In genomic region chr2:180796008-180796407, GRCm38 (mm10) we compare ENCODE assay signal across 22 mouse cellular contexts. TPM values are rescaled to one million over a fixed set of nuclear protein-coding genes. Genes with fewer than 3 reads are reported as not detected.
DNase-seq lines count a peak whose midpoint lies in the region; ATAC-seq and TF ChIP-seq lines count a peak whose summit lies in the region.
"Had no signal": no experiment of that assay in that cellular context is flagged by ENCODE, and none has a peak within 500 bp of the region (broad histone marks: within the 10 kb centered on the region; RNA-seq: fewer than 3 reads in every experiment).

No protein-coding gene starts in this region.

- H3K27ac ChIP-seq in hindbrain, postnatal 0 days: no peak overlapping the region
- no peak overlapping the region for H3K27ac ChIP-seq in hindbrain, embryonic 14.5 days
- H3K27ac ChIP-seq in midbrain, embryonic 11.5 days (ENCODE audit: low read depth, low read length): no peak overlapping the region; the same call in 1 of the 2 replicates
- no peak overlapping the region for H3K27ac ChIP-seq in midbrain, embryonic 15.5 days
- H3K27ac ChIP-seq: embryonic facial prominence, embryonic 15.5 days; heart, embryonic 13.5 days; liver, embryonic 13.5 days; macrophage; neural tube, embryonic 15.5 days had no signal

- H3K9ac ChIP-seq in hindbrain, postnatal 0 days (replicated peaks; ENCODE audit: low read length): no peak overlapping the region
- H3K9ac ChIP-seq in hindbrain, embryonic 14.5 days: no peak overlapping the region
- H3K9ac ChIP-seq in midbrain, embryonic 11.5 days (ENCODE audit: low read length): peak overlapping the region; percentile 5; the same call in 1 of the 2 replicates
- no peak overlapping the region for H3K9ac ChIP-seq in midbrain, embryonic 15.5 days
- H3K9ac ChIP-seq: embryonic facial prominence, embryonic 15.5 days; heart, embryonic 13.5 days; liver, embryonic 13.5 days; neural tube, embryonic 15.5 days had no signal

- H3K36me3 ChIP-seq in hindbrain, postnatal 0 days (ENCODE audit: insufficient read depth, low read length): no peaks in the 10 kb centered on the region
- no peaks in the 10 kb centered on the region for H3K36me3 ChIP-seq in hindbrain, embryonic 14.5 days (replicated peaks; ENCODE audit: control insufficient read depth, insufficient read depth)
- no peaks in the 10 kb centered on the region for H3K36me3 ChIP-seq in midbrain, embryonic 11.5 days (ENCODE audit: control insufficient read depth, insufficient read depth, low read length)
- H3K36me3 ChIP-seq in midbrain, embryonic 15.5 days (replicated peaks): no peaks in the 10 kb centered on the region
- H3K36me3 ChIP-seq: embryonic facial prominence, embryonic 15.5 days; heart, embryonic 13.5 days; liver, embryonic 13.5 days; neural tube, embryonic 15.5 days had no signal

- no peaks in the 10 kb centered on the region for H3K27me3 ChIP-seq in hindbrain, postnatal 0 days (ENCODE audit: insufficient read depth, low read length)
- H3K27me3 ChIP-seq in hindbrain, embryonic 14.5 days (ENCODE audit: control insufficient read depth, insufficient read depth, low read length): no peaks in the 10 kb centered on the region
- no peaks in the 10 kb centered on the region for H3K27me3 ChIP-seq in midbrain, embryonic 11.5 days (ENCODE audit: control insufficient read depth, insufficient read depth, low read length)
- H3K27me3 ChIP-seq in midbrain, embryonic 15.5 days (replicated peaks): no peaks in the 10 kb centered on the region
- H3K27me3 ChIP-seq: embryonic facial prominence, embryonic 15.5 days; liver, embryonic 13.5 days; neural tube, embryonic 15.5 days had no signal

- peak; percentile 60 for TF ChIP-seq CTCF in hindbrain, postnatal 0 days (IDR thresholded peaks at IDR 0.05; ENCODE audit: low read depth)

- no peak overlapping the region for H3K4me3 ChIP-seq in hindbrain, postnatal 0 days (ENCODE audit: low read length)
- no peak overlapping the region for H3K4me3 ChIP-seq in hindbrain, embryonic 14.5 days (replicated peaks; ENCODE audit: low read length)
- no peak overlapping the region for H3K4me3 ChIP-seq in midbrain, embryonic 11.5 days (ENCODE audit: low read depth, low read length)
- no peak overlapping the region for H3K4me3 ChIP-seq in midbrain, embryonic 15.5 days
- H3K4me3 ChIP-seq: embryonic facial prominence, embryonic 15.5 days; heart, embryonic 13.5 days; liver, embryonic 13.5 days; neural tube, embryonic 15.5 days had no signal

- H3K4me2 ChIP-seq in hindbrain, postnatal 0 days (ENCODE audit: low read depth, low read length): no peak overlapping the region
- no peak overlapping the region for H3K4me2 ChIP-seq in hindbrain, embryonic 14.5 days (replicated peaks)
- H3K4me2 ChIP-seq in midbrain, embryonic 11.5 days: no peak overlapping the region
- H3K4me2 ChIP-seq in midbrain, embryonic 15.5 days: no peak overlapping the region
- H3K4me2 ChIP-seq: embryonic facial prominence, embryonic 15.5 days; heart, embryonic 13.5 days; liver, embryonic 13.5 days; neural tube, embryonic 15.5 days had no signal

- H3K9me3 ChIP-seq in hindbrain, postnatal 0 days (ENCODE audit: low read length): no peaks in the 10 kb centered on the region
- no peaks in the 10 kb centered on the region for H3K9me3 ChIP-seq in hindbrain, embryonic 14.5 days (ENCODE audit: control insufficient read depth, low read length)
- H3K9me3 ChIP-seq in midbrain, embryonic 11.5 days (ENCODE audit: control insufficient read depth, low read length): no peaks in the 10 kb centered on the region
- no peaks in the 10 kb centered on the region for H3K9me3 ChIP-seq in midbrain, embryonic 15.5 days
- H3K9me3 ChIP-seq: embryonic facial prominence, embryonic 15.5 days; heart, embryonic 13.5 days; liver, embryonic 13.5 days; neural tube, embryonic 15.5 days had no signal

- peak; percentile 11 for DNase-seq in hindbrain, postnatal 0 days (ENCODE audit: low spot score)
- DNase-seq in hindbrain, embryonic 14.5 days (ENCODE audit: low spot score): no peak
- peak; percentile 85 for DNase-seq in midbrain, embryonic 11.5 days (ENCODE audit: low spot score, missing footprints)
- peak; percentile 49 for DNase-seq in R1 (ENCODE audit: low read depth, low spot score)
- no peak for DNase-seq in gastrocnemius, postnatal 4 days (ENCODE audit: low spot score in 2 of 2)
- no peak for DNase-seq in cerebellum, adult 9-10 months
- DNase-seq: adrenal gland, postnatal 14 days; cerebellum, postnatal 14 days; gastrocnemius, postnatal 14 days; kidney, postnatal 10 days; layer of hippocampus, adult 9-11 months; liver, embryonic 13.5 days; right cerebral cortex, adult 18-20 months; spleen, adult 18-20 months; thymus, postnatal 4 days had no signal

- H3K4me1 ChIP-seq in hindbrain, postnatal 0 days (ENCODE audit: insufficient read depth, low read length): no peaks in the 10 kb centered on the region
- H3K4me1 ChIP-seq in hindbrain, embryonic 14.5 days (replicated peaks; ENCODE audit: control insufficient read depth, insufficient read depth, low read length): no peaks in the 10 kb centered on the region
- peaks cover 4% of the 10 kb centered on the region for H3K4me1 ChIP-seq in midbrain, embryonic 11.5 days (ENCODE audit: control insufficient read depth, insufficient read depth, low read length)
- no peaks in the 10 kb centered on the region for H3K4me1 ChIP-seq in midbrain, embryonic 15.5 days
- H3K4me1 ChIP-seq: embryonic facial prominence, embryonic 15.5 days; heart, embryonic 13.5 days; liver, embryonic 13.5 days; neural tube, embryonic 15.5 days had no signal

- no peak; the same call in 1 of the 2 replicates for ATAC-seq in hindbrain, postnatal 0 days
- ATAC-seq in hindbrain, embryonic 14.5 days (ENCODE audit: low FRiP score): no peak
- ATAC-seq in midbrain, embryonic 11.5 days (ENCODE audit: low FRiP score): peak; percentile 43; the same call in 1 of the 2 replicates
- no peak for ATAC-seq in midbrain, embryonic 15.5 days (replicated peaks)
- ATAC-seq: forebrain, embryonic 14.5 days had no signal

- WGBS in hindbrain, postnatal 0 days: 52% methylated on average over 4 of the region's 4 CpGs
- WGBS in hindbrain, embryonic 14.5 days: 53% methylated on average over 4 of the region's 4 CpGs
- 58% methylated on average over 4 of the region's 4 CpGs for WGBS in midbrain, embryonic 11.5 days
- 47% methylated on average over 4 of the region's 4 CpGs for WGBS in midbrain, embryonic 15.5 days

RNA-seq across cellular contexts. Expression of gene Bhlhe23, which starts 19.3 kb away (rescaled TPM):
- 0.72 and 0.73 TPM in 2 replicates for total RNA-seq in hindbrain, postnatal 0 days (2014; rRNA removed)
- 0.23 and 0.49 TPM in 2 replicates for polyA plus RNA-seq in hindbrain, postnatal 0 days (2015; fragmentation: Nextera tagmentation; extraction: Ambion mirVana)
- 0.36 and 1.3 TPM in 2 replicates for polyA plus RNA-seq in hindbrain, embryonic 14.5 days (2014; fragmentation: Nextera tagmentation; extraction: Ambion mirVana)
- polyA plus RNA-seq in midbrain, embryonic 11.5 days (2014; fragmentation: Nextera tagmentation; extraction: Ambion mirVana): 22.2 and 23.5 TPM in 2 replicates
- 14.9 and 16.5 TPM in 2 replicates for polyA plus RNA-seq in midbrain, embryonic 15.5 days (2015; fragmentation: Nextera tagmentation; extraction: Ambion mirVana)
- total RNA-seq in gastrocnemius, postnatal 4 days (2021): not detected
- total RNA-seq: adrenal gland, postnatal 14 days; gastrocnemius, postnatal 14 days had no signal
- polyA plus RNA-seq: embryonic facial prominence, embryonic 15.5 days; heart, embryonic 13.5 days; liver, embryonic 13.5 days; macrophage; stomach, embryonic 16.5 days had no signal

Comparison
In these comparisons a context has a peak if more than half of its experiments do, and no peak if none do; other contexts are left out.
1. DNase-seq: peak in hindbrain, postnatal 0 days (single experiment), midbrain, embryonic 11.5 days (single experiment) and R1 (single experiment); none in hindbrain, embryonic 14.5 days (single experiment), gastrocnemius, postnatal 4 days (0 of 2) and cerebellum, adult 9-10 months (single experiment).